ENCODE assay signal across 8 mouse cellular contexts in genomic region chr1:64018466-64019077, GRCm38 (mm10).
DNase-seq lines count a peak whose midpoint lies in the region; ATAC-seq lines count a peak whose summit lies in the region.

No protein-coding gene starts in this region.

- no peak overlapping the region for H3K4me3 ChIP-seq in heart, embryonic 12.5 days
- H3K4me3 ChIP-seq in kidney, embryonic 15.5 days (replicated peaks) = no peak overlapping the region
- no peak overlapping the region for H3K4me3 ChIP-seq in neural tube, embryonic 14.5 days (ENCODE audit: low read depth, low read length)
- H3K4me3 ChIP-seq in forebrain, embryonic 14.5 days (ENCODE audit: low read depth, low read length) = no peak overlapping the region

- peaks cover 33% of the 10 kb centered on the region for H3K4me1 ChIP-seq in heart, embryonic 12.5 days (replicated peaks)
- H3K4me1 ChIP-seq in kidney, embryonic 15.5 days = peaks cover 24% of the 10 kb centered on the region
- peaks cover 7% of the 10 kb centered on the region; the same call in 1 of the 2 replicates for H3K4me1 ChIP-seq in neural tube, embryonic 14.5 days (ENCODE audit: control insufficient read depth, insufficient read depth, low read length)
- 0 out of 2 replicates have a peak, but pooled peaks cover 3% of the 10 kb centered on the region for H3K4me1 ChIP-seq in forebrain, embryonic 14.5 days (ENCODE audit: control insufficient read depth, insufficient read depth, low read length)

- peak; percentile 11; the same call in 1 of the 2 replicates for ATAC-seq in frontal cortex, adult (ENCODE audit: low TSS enrichment)
- peak; percentile 83 for ATAC-seq in heart, embryonic 12.5 days (ENCODE audit: insufficient number of reproducible peaks, low FRiP score)
- ATAC-seq in kidney, embryonic 15.5 days (replicated peaks; ENCODE audit: low FRiP score) = peak; percentile 52; the same call in 1 of the 2 replicates
- ATAC-seq in neural tube, embryonic 14.5 days (ENCODE audit: low read depth) = 0 out of 2 replicates have a peak, but pooled peaks have one; percentile 23
- no peak for ATAC-seq in forebrain, embryonic 14.5 days

- DNase-seq in frontal cortex, adult 2 months (ENCODE audit: extremely low spot score in 1 of 2, low spot score in 1 of 2) = no peak
- DNase-seq in right cerebral cortex, adult 2 months (ENCODE audit: low spot score in 2 of 2) = no peak
- no peak for DNase-seq in urinary bladder, postnatal 4 days (ENCODE audit: low spot score in 2 of 2)
- DNase-seq in forebrain, embryonic 14.5 days (ENCODE audit: low spot score) = no peak

- 0 out of 2 replicates have a peak overlapping the region, but pooled peaks have one; percentile 23 for H3K9ac ChIP-seq in heart, embryonic 12.5 days
- no peak overlapping the region for H3K9ac ChIP-seq in kidney, embryonic 15.5 days
- H3K9ac ChIP-seq in neural tube, embryonic 14.5 days (replicated peaks; ENCODE audit: low read depth, low read length) = no peak overlapping the region
- no peak overlapping the region for H3K9ac ChIP-seq in forebrain, embryonic 14.5 days (ENCODE audit: low read length)

- H3K36me3 ChIP-seq in heart, embryonic 12.5 days = no peaks in the 10 kb centered on the region
- no peaks in the 10 kb centered on the region for H3K36me3 ChIP-seq in kidney, embryonic 15.5 days
- H3K36me3 ChIP-seq in neural tube, embryonic 14.5 days (ENCODE audit: control insufficient read depth, insufficient read depth, low read length) = no peaks in the 10 kb centered on the region
- no peaks in the 10 kb centered on the region for H3K36me3 ChIP-seq in forebrain, embryonic 14.5 days (ENCODE audit: control insufficient read depth, insufficient read depth, low read length)

- peak overlapping the region; percentile 79 for H3K27ac ChIP-seq in heart, embryonic 12.5 days (ENCODE audit: poor library complexity, severe bottlenecking)
- H3K27ac ChIP-seq in kidney, embryonic 15.5 days = peak overlapping the region; percentile 37; the same call in 1 of the 2 replicates
- no peak overlapping the region for H3K27ac ChIP-seq in neural tube, embryonic 14.5 days (ENCODE audit: low read depth, low read length)
- H3K27ac ChIP-seq in forebrain, embryonic 14.5 days (ENCODE audit: low read depth, low read length) = no peak overlapping the region; the same call in 1 of the 2 replicates

- H3K9me3 ChIP-seq in heart, embryonic 12.5 days (replicated peaks) = peaks cover 3% of the 10 kb centered on the region; the same call in 1 of the 2 replicates
- H3K9me3 ChIP-seq in kidney, embryonic 15.5 days (replicated peaks) = no peaks in the 10 kb centered on the region
- H3K9me3 ChIP-seq in neural tube, embryonic 14.5 days (ENCODE audit: control insufficient read depth, low read length) = no peaks in the 10 kb centered on the region
- H3K9me3 ChIP-seq in forebrain, embryonic 14.5 days (replicated peaks; ENCODE audit: control insufficient read depth, low read length) = no peaks in the 10 kb centered on the region

- 29% methylated on average over 16 of the region's 16 CpGs for WGBS in heart, embryonic 12.5 days
- WGBS in kidney, embryonic 15.5 days = 48% methylated on average over 16 of the region's 16 CpGs
- WGBS in neural tube, embryonic 14.5 days = 59% methylated on average over 16 of the region's 16 CpGs
- WGBS in forebrain, embryonic 14.5 days = 55% methylated on average over 16 of the region's 16 CpGs

- peak overlapping the region; percentile 32 for H3K4me2 ChIP-seq in heart, embryonic 12.5 days
- peak overlapping the region; percentile 18; the same call in 1 of the 2 replicates for H3K4me2 ChIP-seq in kidney, embryonic 15.5 days
- H3K4me2 ChIP-seq in neural tube, embryonic 14.5 days (ENCODE audit: low read depth, low read length) = no peak overlapping the region
- no peak overlapping the region for H3K4me2 ChIP-seq in forebrain, embryonic 14.5 days (ENCODE audit: low read length)

- no peaks in the 10 kb centered on the region for H3K27me3 ChIP-seq in heart, embryonic 12.5 days (replicated peaks)
- H3K27me3 ChIP-seq in kidney, embryonic 15.5 days = no peaks in the 10 kb centered on the region
- H3K27me3 ChIP-seq in neural tube, embryonic 14.5 days (ENCODE audit: control insufficient read depth, insufficient read depth, low read length) = no peaks in the 10 kb centered on the region
- no peaks in the 10 kb centered on the region for H3K27me3 ChIP-seq in forebrain, embryonic 14.5 days (replicated peaks; ENCODE audit: control insufficient read depth, insufficient read depth, low read length)

Comparison
In these comparisons a context has a peak if more than half of its experiments do, and no peak if none do; other contexts are left out.
1. H3K27ac ChIP-seq: peak in heart, embryonic 12.5 days (single experiment) and kidney, embryonic 15.5 days (single experiment); none in neural tube, embryonic 14.5 days (single experiment) and forebrain, embryonic 14.5 days (single experiment).
2. H3K4me2 ChIP-seq: peak in heart, embryonic 12.5 days (single experiment) and kidney, embryonic 15.5 days (single experiment); none in neural tube, embryonic 14.5 days (single experiment) and forebrain, embryonic 14.5 days (single experiment).